Mouse (Mus musculus): ENCODE data around the gene Gm17571.

- no peak for TF ChIP-seq CTCF (IDR thresholded peaks at IDR 0.05 in 2 of 3, conservative IDR thresholded peaks at IDR 0.05 in 1 of 3; ENCODE audit: control insufficient read depth in 1 of 3, insufficient read depth in 1 of 3, low read depth in 2 of 3, low read length in 3 of 3, poor library complexity in 1 of 3, severe bottlenecking in 1 of 3)
- TF ChIP-seq TCF12 (IDR thresholded peaks at IDR 0.05; ENCODE audit: low read depth, low read length) = no peak
- TF ChIP-seq TAL1 (IDR thresholded peaks at IDR 0.05; ENCODE audit: low read length) = no peak
- TF ChIP-seq USF1 (IDR thresholded peaks at IDR 0.05; ENCODE audit: low read depth, low read length) = no peak
- no peak for TF ChIP-seq GABPA (IDR thresholded peaks at IDR 0.05; ENCODE audit: low read depth, low read length)
Measured at GRCm38 (mm10) chr9:13457774-13458173, 11.2 kb upstream of the Gm17571 start.

Measured in MEL (cell line).